Mouse (Mus musculus): ENCODE measurements at regions not wholly inside any gene's neighbourhood (a gene's known extent, or its start where the extent isn't known, plus 50 kb on each side); places are given as distances from the start of the nearest gene placed in this dataset.

DNA sequence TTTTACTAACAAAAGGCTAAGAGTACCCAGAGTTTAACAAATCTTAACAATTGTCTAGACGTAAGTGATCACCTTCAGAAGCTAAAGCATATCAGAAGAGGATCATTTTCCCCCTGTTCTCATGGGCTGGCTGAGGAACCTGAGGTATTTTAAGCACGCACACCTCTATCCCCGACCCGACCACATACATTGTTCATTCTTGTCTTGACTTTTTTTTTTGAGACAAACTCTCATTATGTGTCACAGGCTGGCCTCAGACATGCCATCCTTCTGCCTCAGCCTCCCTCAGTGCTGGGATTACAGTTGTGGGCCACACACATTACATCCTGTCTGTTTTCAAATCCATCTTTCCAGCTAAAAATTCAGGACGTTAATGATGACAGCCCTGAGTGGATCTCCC is 105.7 kb upstream of the Lmo4 start:
- H3K27ac ChIP-seq (ENCODE audit: low read depth, low read length): no peak overlapping the region
- no peaks in the 10 kb centered on the region for H3K27me3 ChIP-seq (replicated peaks; ENCODE audit: control insufficient read depth, insufficient read depth, low read length)
- WGBS: 79% methylated on average over 5 of the region's 5 CpGs
- H3K9ac ChIP-seq (ENCODE audit: low read depth, low read length): no peak overlapping the region
- H3K9me3 ChIP-seq (ENCODE audit: control insufficient read depth): no peaks in the 10 kb centered on the region
- no peaks in the 10 kb centered on the region for H3K36me3 ChIP-seq (ENCODE audit: control insufficient read depth, insufficient read depth)
- H3K4me3 ChIP-seq (ENCODE audit: low read depth, low read length): no peak overlapping the region
- H3K4me2 ChIP-seq (replicated peaks; ENCODE audit: low read depth): no peak overlapping the region
- TF ChIP-seq CTCF (IDR thresholded peaks at IDR 0.05; ENCODE audit: low read depth): no peak
- H3K4me1 ChIP-seq (replicated peaks; ENCODE audit: control insufficient read depth, insufficient read depth, low read length): no peaks in the 10 kb centered on the region
- ATAC-seq: no peak

DNA sequence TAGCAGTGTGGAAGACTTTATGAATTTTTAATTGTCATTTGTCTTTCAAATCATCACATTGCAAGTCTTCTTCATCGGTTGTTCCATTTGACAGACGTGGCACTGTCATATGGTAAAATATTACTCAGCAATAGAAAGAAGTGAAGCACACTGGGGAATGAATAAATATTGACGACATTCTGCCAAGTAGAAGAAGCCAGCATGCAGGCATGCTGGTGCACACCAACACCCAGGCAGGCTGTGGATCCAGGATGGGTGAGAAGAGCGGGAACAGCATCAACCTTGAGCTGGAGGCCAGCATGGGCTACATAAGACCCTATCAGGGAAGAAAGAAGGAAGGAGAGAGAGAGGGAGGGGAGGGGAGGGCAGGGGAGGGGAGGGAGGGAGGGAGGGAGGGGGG is 103.6 kb upstream of the Lmo4 start:
- H3K9ac ChIP-seq (ENCODE audit: low read depth, low read length): no peak overlapping the region
- WGBS: 73% methylated on average over 4 of the region's 4 CpGs
- TF ChIP-seq CTCF (IDR thresholded peaks at IDR 0.05; ENCODE audit: low read depth): no peak

DNA sequence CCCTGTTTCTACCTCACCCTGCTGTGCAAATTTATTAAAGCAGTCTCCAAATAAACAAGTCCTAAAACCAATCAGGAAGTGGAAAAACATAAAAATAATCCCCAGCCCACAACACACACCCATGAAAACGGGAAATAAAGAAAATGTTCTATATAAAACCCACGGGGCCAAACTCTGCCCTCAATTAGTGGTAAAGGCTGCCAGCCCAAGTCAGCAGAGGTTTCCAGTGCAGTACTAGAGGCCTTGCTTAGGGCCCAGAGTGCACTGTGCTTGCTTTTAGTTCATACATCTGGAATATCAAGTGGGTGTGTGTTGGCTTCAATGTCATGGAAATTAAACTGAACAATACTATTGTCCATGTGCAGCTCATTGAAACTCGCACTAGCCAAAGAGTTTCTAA is 102.5 kb upstream of the Lmo4 start:
- H3K4me3 ChIP-seq (ENCODE audit: low read depth, low read length): no peak overlapping the region

More for the DNA sequence above, 103.6 kb upstream of the Lmo4 start:
- H3K27ac ChIP-seq (ENCODE audit: low read depth, low read length): no peak overlapping the region
- H3K36me3 ChIP-seq (ENCODE audit: control insufficient read depth, insufficient read depth): no peaks in the 10 kb centered on the region
- H3K9me3 ChIP-seq (ENCODE audit: control insufficient read depth): no peaks in the 10 kb centered on the region
- no peak overlapping the region for H3K4me2 ChIP-seq (replicated peaks; ENCODE audit: low read depth)
- no peak overlapping the region for H3K4me3 ChIP-seq (ENCODE audit: low read depth, low read length)
- ATAC-seq: no peak
- H3K4me1 ChIP-seq (replicated peaks; ENCODE audit: control insufficient read depth, insufficient read depth, low read length): no peaks in the 10 kb centered on the region
- H3K27me3 ChIP-seq (replicated peaks; ENCODE audit: control insufficient read depth, insufficient read depth, low read length): no peaks in the 10 kb centered on the region

DNA sequence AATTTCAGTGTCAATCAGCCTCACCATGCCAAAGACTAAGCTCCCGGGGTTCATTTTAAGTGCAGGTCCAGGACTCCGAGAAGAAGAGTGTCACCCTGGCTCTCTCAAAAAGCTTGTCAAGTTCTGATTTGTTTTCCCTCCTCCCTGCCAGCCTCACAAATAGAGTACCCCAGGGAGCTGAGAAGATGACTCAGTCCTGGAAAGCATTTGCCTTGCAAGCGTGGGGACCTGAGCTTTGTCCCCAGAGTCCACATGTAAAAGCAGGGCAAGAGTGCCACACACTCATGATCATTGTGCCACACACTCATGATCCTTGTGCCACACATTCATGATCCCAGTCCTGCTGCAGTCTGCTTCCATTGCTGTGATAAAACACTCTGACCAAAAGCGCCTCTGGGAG is 100.4 kb upstream of the Lmo4 start:
- Histone ChIP-seq H3K4me1 (replicated peaks; ENCODE audit: control insufficient read depth, insufficient read depth, low read length) (no peaks in the 10 kb centered on the region), H3K27ac (ENCODE audit: low read depth, low read length) (no peak overlapping the region), H3K36me3 (ENCODE audit: control insufficient read depth, insufficient read depth) (no peaks in the 10 kb centered on the region), H3K27me3 (replicated peaks; ENCODE audit: control insufficient read depth, insufficient read depth, low read length) (no peaks in the 10 kb centered on the region), H3K4me2 (replicated peaks; ENCODE audit: low read depth) (no peak overlapping the region), H3K4me3 (ENCODE audit: low read depth, low read length) (no peak overlapping the region), H3K9ac (ENCODE audit: low read depth, low read length) (no peak overlapping the region), H3K9me3 (ENCODE audit: control insufficient read depth) (no peaks in the 10 kb centered on the region)
- TF ChIP-seq CTCF (IDR thresholded peaks at IDR 0.05; ENCODE audit: low read depth): no peak
- WGBS: 73% methylated on average over 4 of the region's 4 CpGs
- ATAC-seq: no peak

More for the DNA sequence above, 102.5 kb upstream of the Lmo4 start:
- TF ChIP-seq CTCF (IDR thresholded peaks at IDR 0.05; ENCODE audit: low read depth): no peak
- Histone ChIP-seq H3K27ac (ENCODE audit: low read depth, low read length) (no peak overlapping the region), H3K9me3 (ENCODE audit: control insufficient read depth) (no peaks in the 10 kb centered on the region), H3K27me3 (replicated peaks; ENCODE audit: control insufficient read depth, insufficient read depth, low read length) (no peaks in the 10 kb centered on the region), H3K4me1 (replicated peaks; ENCODE audit: control insufficient read depth, insufficient read depth, low read length) (no peaks in the 10 kb centered on the region), H3K36me3 (ENCODE audit: control insufficient read depth, insufficient read depth) (no peaks in the 10 kb centered on the region), H3K4me2 (replicated peaks; ENCODE audit: low read depth) (no peak overlapping the region), H3K9ac (ENCODE audit: low read depth, low read length) (no peak overlapping the region)
- ATAC-seq: no peak
- 79% methylated on average over 3 of the region's 3 CpGs for WGBS

DNA sequence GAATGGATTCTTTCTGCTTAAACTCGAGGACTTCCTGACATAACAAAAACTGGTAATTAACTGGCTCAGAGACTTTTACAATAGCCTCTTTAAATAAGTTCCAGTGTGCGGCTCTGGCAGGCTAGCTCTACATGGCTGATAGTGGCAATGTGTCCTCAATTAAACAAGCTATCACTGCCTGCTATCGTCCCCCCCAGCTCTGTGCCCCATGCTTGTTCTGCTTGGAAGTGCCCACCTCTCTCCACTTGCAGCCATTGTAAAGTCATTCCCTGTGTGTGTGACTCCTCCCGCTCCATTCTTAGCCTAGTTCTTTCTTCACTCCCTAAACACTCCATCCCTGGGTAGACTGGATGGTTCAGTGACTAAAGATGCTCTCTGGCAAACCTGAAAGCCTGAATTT is 99.9 kb upstream of the Lmo4 start:
- H3K4me1 ChIP-seq (replicated peaks; ENCODE audit: control insufficient read depth, insufficient read depth, low read length): no peaks in the 10 kb centered on the region
- H3K27ac ChIP-seq (ENCODE audit: low read depth, low read length): no peak overlapping the region
- no peak overlapping the region for H3K9ac ChIP-seq (ENCODE audit: low read depth, low read length)
- no peak overlapping the region for H3K4me3 ChIP-seq (ENCODE audit: low read depth, low read length)
- no peaks in the 10 kb centered on the region for H3K36me3 ChIP-seq (ENCODE audit: control insufficient read depth, insufficient read depth)
- no peaks in the 10 kb centered on the region for H3K27me3 ChIP-seq (replicated peaks; ENCODE audit: control insufficient read depth, insufficient read depth, low read length)
- no peak for ATAC-seq
- H3K4me2 ChIP-seq (replicated peaks; ENCODE audit: low read depth): no peak overlapping the region
- TF ChIP-seq CTCF (IDR thresholded peaks at IDR 0.05; ENCODE audit: low read depth): no peak
- WGBS: 59% methylated on average over 4 of the region's 4 CpGs
- no peaks in the 10 kb centered on the region for H3K9me3 ChIP-seq (ENCODE audit: control insufficient read depth)

DNA sequence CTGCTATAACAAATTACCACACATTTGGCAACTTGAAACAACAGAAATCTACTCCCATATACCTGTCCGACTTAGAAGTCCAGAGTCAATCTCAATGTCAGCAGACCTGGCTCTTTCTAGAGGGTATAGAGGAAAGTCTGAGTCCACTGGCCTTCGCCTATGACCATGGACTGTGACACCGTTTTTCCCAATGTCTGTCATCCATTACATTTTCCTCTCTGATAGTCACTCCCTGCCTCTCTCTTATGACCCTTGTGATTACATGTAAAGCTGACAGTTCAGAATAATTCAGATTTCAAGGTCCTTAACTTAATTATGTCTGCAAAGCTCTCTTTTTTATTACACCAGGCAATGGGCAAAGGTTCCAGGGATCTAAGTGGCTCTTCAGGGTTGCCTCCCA is 97.6 kb upstream of the Lmo4 start:
- no peak for TF ChIP-seq CTCF (IDR thresholded peaks at IDR 0.05; ENCODE audit: low read depth)
- Histone ChIP-seq H3K36me3 (ENCODE audit: control insufficient read depth, insufficient read depth) (no peaks in the 10 kb centered on the region), H3K4me3 (ENCODE audit: low read depth, low read length) (no peak overlapping the region), H3K9ac (ENCODE audit: low read depth, low read length) (no peak overlapping the region), H3K27me3 (replicated peaks; ENCODE audit: control insufficient read depth, insufficient read depth, low read length) (no peaks in the 10 kb centered on the region), H3K9me3 (ENCODE audit: control insufficient read depth) (no peaks in the 10 kb centered on the region), H3K4me2 (replicated peaks; ENCODE audit: low read depth) (no peak overlapping the region), H3K27ac (ENCODE audit: low read depth, low read length) (no peak overlapping the region), H3K4me1 (replicated peaks; ENCODE audit: control insufficient read depth, insufficient read depth, low read length) (no peaks in the 10 kb centered on the region)
- ATAC-seq: peak; percentile 89
- 40% methylated on average over 3 of the region's 3 CpGs for WGBS

DNA sequence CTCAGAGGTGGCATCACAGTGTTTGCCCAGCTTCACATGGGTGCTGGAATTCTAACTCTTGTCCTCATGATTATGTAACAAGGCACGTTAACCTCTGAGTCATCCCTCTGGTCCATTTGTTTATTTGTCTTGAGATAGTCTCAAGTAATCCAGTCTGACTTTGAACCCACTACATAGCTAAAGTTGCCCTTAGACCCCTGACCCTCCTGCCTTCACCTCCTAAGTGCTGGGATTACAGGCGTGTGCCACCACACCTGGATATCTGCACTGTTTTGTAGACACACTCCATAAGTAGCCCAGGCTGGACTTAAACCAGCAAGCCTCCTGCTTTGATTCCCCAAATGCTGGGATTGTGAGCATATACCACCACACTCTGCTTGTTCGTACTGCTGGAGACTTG is 96.0 kb upstream of the Lmo4 start:
- no peaks in the 10 kb centered on the region for H3K9me3 ChIP-seq (ENCODE audit: control insufficient read depth)
- 43% methylated on average over 3 of the region's 3 CpGs for whole genome bisulfite sequencing
- no peak overlapping the region for H3K9ac ChIP-seq (ENCODE audit: low read depth, low read length)
- peak; percentile 77 for ATAC-seq
- no peaks in the 10 kb centered on the region for H3K36me3 ChIP-seq (ENCODE audit: control insufficient read depth, insufficient read depth)
- no peak for TF ChIP-seq CTCF (IDR thresholded peaks at IDR 0.05; ENCODE audit: low read depth)
- no peak overlapping the region for H3K4me2 ChIP-seq (replicated peaks; ENCODE audit: low read depth)
- H3K27ac ChIP-seq (ENCODE audit: low read depth, low read length): no peak overlapping the region
- H3K4me1 ChIP-seq (replicated peaks; ENCODE audit: control insufficient read depth, insufficient read depth, low read length): no peaks in the 10 kb centered on the region
- no peaks in the 10 kb centered on the region for H3K27me3 ChIP-seq (replicated peaks; ENCODE audit: control insufficient read depth, insufficient read depth, low read length)
- no peak overlapping the region for H3K4me3 ChIP-seq (ENCODE audit: low read depth, low read length)

Measured in intestine, postnatal 0 days (tissue).